Mouse (Mus musculus): ENCODE results near the gene H2-Ke6. TPM values are rescaled to one million over a fixed set of nuclear protein-coding genes. Genes with fewer than 3 reads are reported as not detected.
"Not testable (repeated sequence)": the region's sequence is repeated elsewhere in the genome, so short reads cannot be mapped to it uniquely, and the experiment has no call there.

Gene H2-Ke6
- polyA plus RNA-seq, 2 experiments = 22.3 to 30.6 TPM

- H3K4me3 ChIP-seq (ENCODE audit: insufficient read depth in 1 of 2, low read depth in 2 of 2, low read length in 2 of 2) = peak within 1 kb of the TSS; percentile 58 to 65
- no peaks in the 10 kb centered on the region for H3K36me3 ChIP-seq (replicated peaks; ENCODE audit: control insufficient read depth, insufficient read depth, low read depth)
- WGBS (ENCODE audit: insufficient replicate concordance) = 0% methylated on average over 30 of the region's 30 CpGs
- no peaks in the 10 kb centered on the region for H3K4me1 ChIP-seq (replicated peaks; ENCODE audit: control insufficient read depth in 2 of 2, insufficient read depth in 2 of 2, low read length in 1 of 2)
- ATAC-seq (ENCODE audit: insufficient read depth) (peak; percentile 85), DNase-seq (ENCODE audit: low read depth in 3 of 3, low spot score in 3 of 3) (peak; percentile 56 to 77 (median 65))
- TF ChIP-seq EP300 (IDR thresholded peaks at IDR 0.05; ENCODE audit: low read depth) (no peak), CTCF (IDR thresholded peaks at IDR 0.05; ENCODE audit: low read depth) (no peak)
- H3K27ac ChIP-seq = no peak within 1 kb of the TSS
- H3K9me3 ChIP-seq (ENCODE audit: control insufficient read depth, low read length) = no peaks in the 10 kb centered on the region
- H3K4me2 ChIP-seq (ENCODE audit: low read depth) = peak within 1 kb of the TSS; percentile 69
- H3K9ac ChIP-seq (replicated peaks) = peak within 1 kb of the TSS; percentile 50
- peaks cover 4% of the 10 kb centered on the region; the same call in 1 of the 2 replicates for H3K27me3 ChIP-seq (ENCODE audit: control insufficient read depth, insufficient read depth, low read length)
Observed at GRCm38 (mm10) chr17:34000150-34000537, 27.7 kb downstream of the H2-Ke6 start, which contains the start of gene H2-K1. Gene H2-K1, minus strand, starts transcription at chr17:34000347.

- peak overlapping the region; percentile 50 for H3K9ac ChIP-seq (replicated peaks)
- H3K27me3 ChIP-seq (ENCODE audit: control insufficient read depth, insufficient read depth, low read length) = peaks cover 4% of the 10 kb centered on the region; the same call in 1 of the 2 replicates
- TF ChIP-seq CTCF (IDR thresholded peaks at IDR 0.05; ENCODE audit: low read depth) (no peak), EP300 (IDR thresholded peaks at IDR 0.05; ENCODE audit: low read depth) (no peak)
- H3K4me3 ChIP-seq (ENCODE audit: insufficient read depth in 1 of 2, low read depth in 2 of 2, low read length in 2 of 2) = peak overlapping the region; percentile 58 to 65
- DNase-seq (ENCODE audit: low read depth in 3 of 3, low spot score in 3 of 3) (no peak), ATAC-seq (ENCODE audit: insufficient read depth) (peak; percentile 51)
- no peaks in the 10 kb centered on the region for H3K36me3 ChIP-seq (replicated peaks; ENCODE audit: control insufficient read depth, insufficient read depth, low read depth)
- no peaks in the 10 kb centered on the region for H3K4me1 ChIP-seq (replicated peaks; ENCODE audit: control insufficient read depth in 2 of 2, insufficient read depth in 2 of 2, low read length in 1 of 2)
- H3K9me3 ChIP-seq (ENCODE audit: control insufficient read depth, low read length) = no peaks in the 10 kb centered on the region
- 1% methylated on average over 85 of the region's 87 CpGs for WGBS (ENCODE audit: insufficient replicate concordance)
- H3K27ac ChIP-seq = no peak overlapping the region
- H3K4me2 ChIP-seq (ENCODE audit: low read depth) = peak overlapping the region; percentile 69
Observed at GRCm38 (mm10) chr17:33999341-34000149, 28.3 kb downstream of the H2-Ke6 start.

GRCm38 (mm10) chr17:33998697-33999096 is 29.2 kb downstream of the H2-Ke6 start:
- H3K36me3 ChIP-seq (replicated peaks; ENCODE audit: control insufficient read depth, insufficient read depth, low read depth); DNase-seq (ENCODE audit: low read depth in 3 of 3, low spot score in 3 of 3); H3K4me2 ChIP-seq (ENCODE audit: low read depth); H3K9ac ChIP-seq (replicated peaks); H3K9me3 ChIP-seq (ENCODE audit: control insufficient read depth, low read length); H3K27ac ChIP-seq; H3K27me3 ChIP-seq (ENCODE audit: control insufficient read depth, insufficient read depth, low read length); ATAC-seq (ENCODE audit: insufficient read depth); H3K4me1 ChIP-seq (replicated peaks; ENCODE audit: control insufficient read depth in 2 of 2, insufficient read depth in 2 of 2, low read length in 1 of 2): not testable (repeated sequence)
- WGBS (ENCODE audit: insufficient replicate concordance) = 28% methylated on average over 5 of the region's 5 CpGs
- 0 out of 4 replicates have a peak overlapping the region, but pooled peaks of 1 of the 2 experiments have one; percentile 58 for H3K4me3 ChIP-seq (ENCODE audit: insufficient read depth in 1 of 2, low read depth in 2 of 2, low read length in 2 of 2)

DNA sequence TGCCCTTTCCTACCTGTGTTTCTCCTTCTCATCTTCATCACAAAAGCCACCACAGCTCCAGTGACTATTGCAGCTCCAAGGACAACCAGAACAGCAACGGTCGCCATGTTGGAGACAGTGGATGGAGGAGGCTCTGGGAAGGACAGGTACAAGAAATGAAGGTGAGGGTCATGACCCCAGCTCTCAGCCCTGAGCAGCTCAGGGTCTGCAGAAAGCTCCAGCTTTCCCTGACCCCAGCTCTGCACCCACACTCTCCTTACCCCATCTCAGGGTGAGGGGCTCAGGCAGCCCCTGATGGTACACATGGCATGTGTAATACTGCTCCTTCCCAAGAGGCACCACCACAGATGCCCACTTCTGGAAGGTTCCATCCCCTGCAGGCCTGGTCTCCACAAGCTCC is 30.8 kb downstream of the H2-Ke6 start:
- not testable (repeated sequence) for H3K9ac ChIP-seq (replicated peaks); DNase-seq (ENCODE audit: low read depth in 3 of 3, low spot score in 3 of 3); ATAC-seq (ENCODE audit: insufficient read depth); H3K27ac ChIP-seq; H3K4me2 ChIP-seq (ENCODE audit: low read depth); H3K9me3 ChIP-seq (ENCODE audit: control insufficient read depth, low read length); H3K36me3 ChIP-seq (replicated peaks; ENCODE audit: control insufficient read depth, insufficient read depth, low read depth); H3K4me1 ChIP-seq (replicated peaks; ENCODE audit: control insufficient read depth in 2 of 2, insufficient read depth in 2 of 2, low read length in 1 of 2); H3K4me3 ChIP-seq (ENCODE audit: insufficient read depth in 1 of 2, low read depth in 2 of 2, low read length in 2 of 2); H3K27me3 ChIP-seq (ENCODE audit: control insufficient read depth, insufficient read depth, low read length)
- whole genome bisulfite sequencing (ENCODE audit: insufficient replicate concordance) = 79% methylated on average over 2 of the region's 2 CpGs

- TF ChIP-seq EP300 (IDR thresholded peaks at IDR 0.05; ENCODE audit: low read depth) (no peak), CTCF (IDR thresholded peaks at IDR 0.05; ENCODE audit: low read depth) (no peak)
- H3K4me2 ChIP-seq (ENCODE audit: low read depth) = no peak overlapping the region
- DNase-seq (ENCODE audit: low read depth in 3 of 3, low spot score in 3 of 3) = no peak
- peaks cover 0 to 2% of the 10 kb centered on the region in 2 experiments; a peak in 1 of 4 replicates for H3K4me1 ChIP-seq (replicated peaks; ENCODE audit: control insufficient read depth in 2 of 2, insufficient read depth in 2 of 2, low read length in 1 of 2)
- 50% methylated on average over 3 of the region's 3 CpGs for WGBS (ENCODE audit: insufficient replicate concordance)
- ATAC-seq (ENCODE audit: insufficient read depth) = no peak
- H3K36me3 ChIP-seq (replicated peaks; ENCODE audit: control insufficient read depth, insufficient read depth, low read depth) = no peaks in the 10 kb centered on the region
- H3K27ac ChIP-seq = no peak overlapping the region
- no peak overlapping the region for H3K4me3 ChIP-seq (ENCODE audit: insufficient read depth in 1 of 2, low read depth in 2 of 2, low read length in 2 of 2)
- no peaks in the 10 kb centered on the region for H3K9me3 ChIP-seq (ENCODE audit: control insufficient read depth, low read length)
- no peak overlapping the region for H3K9ac ChIP-seq (replicated peaks)
- peaks cover 4% of the 10 kb centered on the region; the same call in 1 of the 2 replicates for H3K27me3 ChIP-seq (ENCODE audit: control insufficient read depth, insufficient read depth, low read length)
Observed at GRCm38 (mm10) chr17:33995651-33996050, 32.2 kb downstream of the H2-Ke6 start.
